Comparison of ENCODE assay signal across 8 mouse cellular contexts in the genomic region with DNA sequence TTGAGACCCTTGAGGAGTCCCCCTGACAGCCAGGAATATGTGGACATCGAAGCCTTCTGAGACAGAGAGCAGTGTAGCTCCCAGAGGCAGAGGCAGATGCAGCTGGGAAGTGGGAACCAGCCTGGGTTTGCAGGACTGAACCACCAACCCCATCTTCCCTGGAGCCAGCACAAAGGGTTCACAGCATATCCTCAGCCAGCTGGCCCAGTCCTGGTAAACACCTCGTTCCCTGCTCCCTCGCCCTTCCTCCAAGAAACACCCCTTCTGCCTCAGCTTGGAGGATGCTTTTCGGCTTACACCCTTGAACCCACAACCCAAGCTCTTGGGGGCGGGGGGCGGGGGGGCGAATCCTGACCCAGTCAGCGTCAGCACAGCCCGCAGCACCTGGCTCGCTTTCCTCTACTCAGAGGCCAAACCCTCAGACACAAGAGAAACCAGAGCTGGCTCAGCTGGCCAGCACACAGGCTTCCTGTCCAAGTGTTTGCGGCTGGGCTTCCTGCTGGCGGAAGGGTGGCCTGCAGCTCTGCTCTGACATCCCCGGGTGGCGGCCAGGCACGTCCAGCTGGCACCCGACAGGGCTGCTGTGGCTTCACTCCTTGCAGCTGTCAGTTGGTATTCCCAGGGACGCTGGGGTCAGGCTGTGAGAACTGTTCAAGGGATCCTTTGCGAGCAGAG.
DNase-seq lines count a peak whose midpoint lies in the region; ATAC-seq and TF ChIP-seq lines count a peak whose summit lies in the region.

No protein-coding gene starts in this region.

- peak overlapping the region; percentile 23; the same call in 1 of the 2 replicates for H3K9ac ChIP-seq in heart, embryonic 11.5 days (ENCODE audit: low read depth, low read length)
- peak overlapping the region; percentile 36; the same call in 1 of the 2 replicates for H3K9ac ChIP-seq in limb, embryonic 13.5 days
- 0 out of 2 replicates have a peak overlapping the region, but pooled peaks have one; percentile 6 for H3K9ac ChIP-seq in midbrain, embryonic 11.5 days (ENCODE audit: low read length)
- 0 out of 2 replicates have a peak overlapping the region, but pooled peaks have one; percentile 9 for H3K9ac ChIP-seq in stomach, embryonic 15.5 days

- H3K9me3 ChIP-seq in heart, embryonic 11.5 days (replicated peaks; ENCODE audit: control insufficient read depth, low read length): no peaks in the 10 kb centered on the region
- no peaks in the 10 kb centered on the region for H3K9me3 ChIP-seq in limb, embryonic 13.5 days
- no peaks in the 10 kb centered on the region for H3K9me3 ChIP-seq in midbrain, embryonic 11.5 days (ENCODE audit: control insufficient read depth, low read length)
- H3K9me3 ChIP-seq in stomach, embryonic 15.5 days: no peaks in the 10 kb centered on the region

- peak overlapping the region; percentile 9 for H3K27ac ChIP-seq in embryonic fibroblast, embryonic 13.5 days (ENCODE audit: insufficient read depth, low read length)
- peak overlapping the region; percentile 42 for H3K27ac ChIP-seq in heart, embryonic 11.5 days (ENCODE audit: low read depth, low read length)
- H3K27ac ChIP-seq in limb, embryonic 13.5 days: peak overlapping the region; percentile 82
- H3K27ac ChIP-seq in midbrain, embryonic 11.5 days (ENCODE audit: low read depth, low read length): no peak overlapping the region
- H3K27ac ChIP-seq in stomach, embryonic 15.5 days: peak overlapping the region; percentile 81

- no peak for TF ChIP-seq POLR2A in embryonic fibroblast, embryonic 13.5 days (IDR thresholded peaks at IDR 0.05; ENCODE audit: low read depth, low read length)

- peaks cover 11% of the 10 kb centered on the region; the same call in 1 of the 2 replicates for H3K27me3 ChIP-seq in heart, embryonic 11.5 days (ENCODE audit: control insufficient read depth, insufficient read depth, low read length)
- peaks cover 18% of the 10 kb centered on the region for H3K27me3 ChIP-seq in limb, embryonic 13.5 days
- H3K27me3 ChIP-seq in midbrain, embryonic 11.5 days (ENCODE audit: control insufficient read depth, insufficient read depth, low read length): peaks cover 56% of the 10 kb centered on the region
- H3K27me3 ChIP-seq in stomach, embryonic 15.5 days (replicated peaks): no peaks in the 10 kb centered on the region

- H3K4me2 ChIP-seq in heart, embryonic 11.5 days: peak overlapping the region; percentile 18
- H3K4me2 ChIP-seq in limb, embryonic 13.5 days (replicated peaks): peak overlapping the region; percentile 36
- H3K4me2 ChIP-seq in midbrain, embryonic 11.5 days: no peak overlapping the region
- peak overlapping the region; percentile 24 for H3K4me2 ChIP-seq in stomach, embryonic 15.5 days

- WGBS in heart, embryonic 11.5 days (ENCODE audit: insufficient replicate concordance): 17% methylated on average over 16 of the region's 18 CpGs
- WGBS in limb, embryonic 13.5 days: 13% methylated on average over 18 of the region's 18 CpGs
- 22% methylated on average over 18 of the region's 18 CpGs for WGBS in midbrain, embryonic 11.5 days
- WGBS in stomach, embryonic 15.5 days: 15% methylated on average over 18 of the region's 18 CpGs

- no peak for TF ChIP-seq CTCF in embryonic fibroblast, embryonic 13.5 days (IDR thresholded peaks at IDR 0.05; ENCODE audit: borderline replicate concordance, insufficient read depth, low read length)

- DNase-seq in embryo, embryonic 10 days (ENCODE audit: low spot score): peak; percentile 71
- DNase-seq in embryo, embryonic 9.5 days (ENCODE audit: extremely low spot score): no peak
- peak; percentile 64 to 79 for DNase-seq in kidney, adult 8-10 months
- DNase-seq in midbrain, embryonic 11.5 days (ENCODE audit: low spot score, missing footprints): peak; percentile 87

- no peaks in the 10 kb centered on the region for H3K36me3 ChIP-seq in heart, embryonic 11.5 days (ENCODE audit: control insufficient read depth, insufficient read depth, low read length)
- H3K36me3 ChIP-seq in limb, embryonic 13.5 days: no peaks in the 10 kb centered on the region
- H3K36me3 ChIP-seq in midbrain, embryonic 11.5 days (ENCODE audit: control insufficient read depth, insufficient read depth, low read length): no peaks in the 10 kb centered on the region
- H3K36me3 ChIP-seq in stomach, embryonic 15.5 days: no peaks in the 10 kb centered on the region

- peaks cover 11% of the 10 kb centered on the region for H3K4me1 ChIP-seq in embryonic fibroblast, embryonic 13.5 days (ENCODE audit: control insufficient read depth, insufficient read depth, low read length)
- peaks cover 33% of the 10 kb centered on the region for H3K4me1 ChIP-seq in heart, embryonic 11.5 days (ENCODE audit: control insufficient read depth, insufficient read depth, low read length)
- peaks cover 67% of the 10 kb centered on the region for H3K4me1 ChIP-seq in limb, embryonic 13.5 days
- H3K4me1 ChIP-seq in midbrain, embryonic 11.5 days (ENCODE audit: control insufficient read depth, insufficient read depth, low read length): peaks cover 6% of the 10 kb centered on the region
- peaks cover 53% of the 10 kb centered on the region for H3K4me1 ChIP-seq in stomach, embryonic 15.5 days

- peak; percentile 55; the same call in 1 of the 2 replicates for ATAC-seq in heart, embryonic 11.5 days (replicated peaks; ENCODE audit: insufficient number of reproducible peaks, low FRiP score, low TSS enrichment)
- peak; percentile 76 for ATAC-seq in limb, embryonic 13.5 days (ENCODE audit: low FRiP score, low read depth)
- ATAC-seq in midbrain, embryonic 11.5 days (ENCODE audit: low FRiP score): no peak
- ATAC-seq in stomach, embryonic 15.5 days (ENCODE audit: insufficient read depth, low FRiP score, low read depth): peak; percentile 67

- no peak overlapping the region for H3K4me3 ChIP-seq in embryonic fibroblast, embryonic 13.5 days (ENCODE audit: insufficient read depth, low read length)
- H3K4me3 ChIP-seq in heart, embryonic 11.5 days (ENCODE audit: low read depth, low read length): no peak overlapping the region
- no peak overlapping the region for H3K4me3 ChIP-seq in limb, embryonic 13.5 days
- H3K4me3 ChIP-seq in midbrain, embryonic 11.5 days (ENCODE audit: low read depth, low read length): no peak overlapping the region
- no peak overlapping the region for H3K4me3 ChIP-seq in stomach, embryonic 15.5 days (replicated peaks)
